Mouse (Mus musculus) limb, embryonic 15.5 days (tissue): ENCODE measurements at regions not wholly inside any gene's neighbourhood (a gene's known extent, or its start where the extent isn't known, plus 50 kb on each side); places are given as distances from the start of the nearest gene placed in this dataset.
"Not testable (repeated sequence)": the region's sequence is repeated elsewhere in the genome, so short reads cannot be mapped to it uniquely, and the experiment has no call there.

Source experiments
- ATAC-seq: fragments of 200-750 bp; cut with Nextera tagmentation; 2 replicates; pipeline ENCODE4 v1.8.0; 2017; ENCODE audit warnings: low read depth, moderate TSS enrichment; ENCODE audit not compliant: insufficient number of reproducible peaks, low FRiP score, low TSS enrichment
- H3K27ac ChIP-seq: fragments of 300-500 bp; sonication (generic); 2 replicates; pipeline ENCODE4 v1.5.1; 2015; ENCODE audit warnings: moderate library complexity, mild to moderate bottlenecking, inconsistent platforms
- H3K27me3 ChIP-seq: fragments of 300-500 bp; sonication (generic); 2 replicates; pipeline ENCODE4 v1.6.1; 2015; ENCODE audit warnings: inconsistent platforms
- H3K36me3 ChIP-seq: fragments of 300-500 bp; sonication (generic); 2 replicates; pipeline ENCODE4 v1.6.1; 2015; ENCODE audit warnings: inconsistent platforms
- H3K4me1 ChIP-seq: fragments of 300-500 bp; sonication (generic); 2 replicates; pipeline ENCODE4 v1.6.1; 2015; ENCODE audit warnings: inconsistent platforms
- H3K4me2 ChIP-seq: fragments of 300-500 bp; sonication (generic); 2 replicates; pipeline ENCODE4 v1.6.1; 2015; ENCODE audit warnings: mild to moderate bottlenecking, inconsistent platforms
- H3K4me3 ChIP-seq: fragments of 300-500 bp; sonication (generic); 2 replicates; pipeline ENCODE4 v1.5.1; 2015; ENCODE audit warnings: mild to moderate bottlenecking, inconsistent platforms
- H3K9ac ChIP-seq: fragments of 300-500 bp; sonication (generic); 2 replicates; pipeline ENCODE4 v1.6.1; 2015; ENCODE audit warnings: inconsistent platforms
- H3K9me3 ChIP-seq: fragments of 300-500 bp; sonication (generic); 2 replicates; pipeline ENCODE4 v1.6.1; 2016; ENCODE audit warnings: inconsistent platforms
- WGBS: fragments of 180-500 bp; shearing (Covaris S2); methylation state at CpG from one replicate; pipeline ENCODE4 v1.1.7; 2015; 5-methylcytosine and 5-hydroxymethylcytosine counted together

GRCm38 (mm10) chr6:101670770-101671169, 293.1 kb upstream of the Pdzrn3 start:
- Histone ChIP-seq H3K27me3 (no peaks in the 10 kb centered on the region), H3K36me3 (no peaks in the 10 kb centered on the region), H3K9me3 (no peaks in the 10 kb centered on the region), H3K9ac (no peak overlapping the region), H3K27ac (no peak overlapping the region), H3K4me2 (no peak overlapping the region), H3K4me1 (no peaks in the 10 kb centered on the region), H3K4me3 (no peak overlapping the region)
- WGBS: 67% methylated on average over 5 of the region's 5 CpGs
- no peak for ATAC-seq

DNA sequence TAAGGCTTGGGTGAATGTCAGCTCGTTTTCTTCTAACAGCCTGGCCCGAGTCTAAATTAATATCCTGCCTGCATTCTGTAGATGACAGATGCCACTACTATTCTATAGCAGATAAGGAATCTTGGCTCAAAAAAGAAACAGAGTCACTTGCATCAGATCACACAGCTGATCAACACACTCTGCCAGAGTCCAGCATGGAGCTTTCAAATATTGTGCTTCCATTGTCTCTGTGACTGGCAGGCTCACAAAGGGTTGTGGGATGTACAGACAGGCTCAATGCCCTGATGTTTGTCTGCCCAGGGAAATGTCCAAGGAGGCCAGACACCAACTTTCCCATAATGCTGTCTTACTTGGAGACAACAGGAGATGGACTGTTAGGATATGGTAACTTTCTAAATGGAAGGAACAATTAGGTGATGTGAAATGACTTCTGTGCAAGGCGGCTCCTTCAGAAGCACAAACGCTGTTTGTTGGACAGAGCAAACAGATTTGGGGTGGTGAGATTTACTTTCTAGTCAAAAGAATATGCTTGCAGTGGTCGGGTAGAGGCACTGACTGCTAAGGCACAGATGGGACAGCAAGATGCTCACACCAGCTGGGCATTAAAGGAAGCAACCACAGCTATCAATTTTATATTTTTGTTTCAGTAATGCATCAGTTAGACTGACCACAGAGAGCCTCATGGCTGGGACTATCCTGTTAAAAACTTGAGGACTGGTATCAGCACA, 291.6 kb upstream of the Pdzrn3 start:
- H3K4me1 ChIP-seq: no peaks in the 10 kb centered on the region
- no peak overlapping the region for H3K4me2 ChIP-seq
- H3K9ac ChIP-seq: no peak overlapping the region
- H3K27ac ChIP-seq: no peak overlapping the region
- H3K9me3 ChIP-seq: no peaks in the 10 kb centered on the region
- ATAC-seq: no peak
- WGBS: 71% methylated on average over 5 of the region's 5 CpGs
- no peaks in the 10 kb centered on the region for H3K36me3 ChIP-seq
- H3K4me3 ChIP-seq: no peak overlapping the region
- H3K27me3 ChIP-seq: no peaks in the 10 kb centered on the region

DNA sequence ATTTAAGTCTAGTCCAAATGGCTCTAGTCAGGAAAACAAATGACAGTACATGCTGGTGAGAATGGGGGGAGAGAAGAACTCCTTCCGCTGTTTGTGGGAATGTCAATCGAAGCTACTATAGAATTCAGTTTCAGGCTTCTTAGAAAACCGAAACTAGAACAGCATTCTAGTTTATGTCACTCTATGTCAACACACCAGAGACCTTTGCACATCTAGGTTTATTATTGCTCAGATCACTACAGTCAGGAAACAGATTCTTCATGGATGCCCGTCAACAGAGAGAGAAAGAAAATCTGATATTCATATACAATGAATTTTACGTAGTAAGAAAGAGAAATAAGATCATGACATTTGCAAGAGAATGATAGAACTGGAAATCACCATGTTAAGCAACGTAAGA, 276.7 kb upstream of the Pdzrn3 start:
- no peak overlapping the region for H3K4me3 ChIP-seq
- H3K36me3 ChIP-seq: no peaks in the 10 kb centered on the region
- no peak overlapping the region for H3K4me2 ChIP-seq
- no peak overlapping the region for H3K27ac ChIP-seq
- H3K4me1 ChIP-seq: no peaks in the 10 kb centered on the region
- no peak overlapping the region for H3K9ac ChIP-seq
- no peak for ATAC-seq
- no peaks in the 10 kb centered on the region for H3K27me3 ChIP-seq
- 90% methylated on average over 6 of the region's 6 CpGs for WGBS
- H3K9me3 ChIP-seq: no peaks in the 10 kb centered on the region

DNA sequence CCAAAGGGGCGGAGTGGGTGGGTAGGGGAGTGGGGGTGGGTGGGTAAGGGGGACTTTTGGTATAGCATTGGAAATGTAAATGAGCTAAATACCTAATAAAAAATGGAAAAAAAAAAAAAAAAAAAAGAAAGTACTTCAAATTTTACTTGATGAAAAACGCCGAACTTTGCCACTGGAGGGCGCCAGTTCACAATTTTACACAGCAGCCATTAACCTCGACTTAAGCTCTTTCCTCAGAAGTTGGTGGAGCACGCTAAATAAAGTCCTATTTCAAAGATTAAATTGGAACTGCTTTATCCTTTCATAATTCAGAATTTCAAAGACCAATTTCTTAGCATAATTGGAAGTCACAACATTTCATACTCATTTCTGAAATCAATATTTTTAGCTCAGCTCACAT, 272.7 kb upstream of the Pdzrn3 start:
- ATAC-seq, H3K27ac ChIP-seq, H3K9me3 ChIP-seq, H3K4me3 ChIP-seq, H3K27me3 ChIP-seq, H3K36me3 ChIP-seq, H3K9ac ChIP-seq, H3K4me2 ChIP-seq, H3K4me1 ChIP-seq: not testable (repeated sequence)
- 8% methylated on average over 5 of the region's 6 CpGs for WGBS

- WGBS: 71% methylated on average over 1 of the region's 1 CpGs
- Histone ChIP-seq H3K4me3 (no peak overlapping the region), H3K9me3 (no peaks in the 10 kb centered on the region), H3K27ac (no peak overlapping the region), H3K27me3 (0 out of 2 replicates have a peak, but pooled peaks cover 3% of the 10 kb centered on the region), H3K4me2 (no peak overlapping the region), H3K36me3 (no peaks in the 10 kb centered on the region), H3K4me1 (no peaks in the 10 kb centered on the region), H3K9ac (no peak overlapping the region)
- no peak for ATAC-seq
Observed at GRCm38 (mm10) chr6:101617295-101617694, 239.6 kb upstream of the Pdzrn3 start.

GRCm38 (mm10) chr6:101616776-101617175, 239.1 kb upstream of the Pdzrn3 start:
- no peak overlapping the region for H3K27ac ChIP-seq
- no peak overlapping the region for H3K4me3 ChIP-seq
- H3K27me3 ChIP-seq: 0 out of 2 replicates have a peak, but pooled peaks cover 3% of the 10 kb centered on the region
- no peaks in the 10 kb centered on the region for H3K36me3 ChIP-seq
- ATAC-seq: no peak
- H3K9me3 ChIP-seq: no peaks in the 10 kb centered on the region
- 21% methylated on average over 3 of the region's 3 CpGs for WGBS
- no peak overlapping the region for H3K4me2 ChIP-seq
- H3K4me1 ChIP-seq: no peaks in the 10 kb centered on the region
- no peak overlapping the region for H3K9ac ChIP-seq

DNA sequence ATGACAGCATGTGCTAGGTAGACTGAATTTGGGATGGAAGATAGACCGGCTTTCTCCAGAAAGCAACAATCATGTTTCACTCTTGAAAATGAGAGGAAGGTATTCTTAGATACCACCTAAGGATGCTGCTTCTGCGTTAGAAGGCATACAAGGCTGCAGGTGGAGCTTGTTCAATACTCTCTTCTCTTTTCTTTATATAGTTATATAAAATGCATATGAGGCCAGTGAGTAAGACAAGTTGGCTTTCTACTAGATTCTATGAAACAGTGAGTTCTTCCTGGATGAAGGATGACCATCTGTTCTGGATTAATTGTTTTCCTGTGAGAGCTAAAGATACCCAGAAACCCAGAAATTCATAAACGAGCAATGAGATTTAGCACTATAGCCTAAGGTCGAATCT, 231.3 kb upstream of the Pdzrn3 start:
- no peaks in the 10 kb centered on the region for H3K27me3 ChIP-seq
- no peak for ATAC-seq
- H3K27ac ChIP-seq: no peak overlapping the region
- no peak overlapping the region for H3K4me2 ChIP-seq
- 78% methylated on average over 4 of the region's 4 CpGs for WGBS
- H3K9ac ChIP-seq: no peak overlapping the region
- H3K9me3 ChIP-seq: no peaks in the 10 kb centered on the region
- H3K4me1 ChIP-seq: no peaks in the 10 kb centered on the region
- H3K4me3 ChIP-seq: no peak overlapping the region
- no peaks in the 10 kb centered on the region for H3K36me3 ChIP-seq

DNA sequence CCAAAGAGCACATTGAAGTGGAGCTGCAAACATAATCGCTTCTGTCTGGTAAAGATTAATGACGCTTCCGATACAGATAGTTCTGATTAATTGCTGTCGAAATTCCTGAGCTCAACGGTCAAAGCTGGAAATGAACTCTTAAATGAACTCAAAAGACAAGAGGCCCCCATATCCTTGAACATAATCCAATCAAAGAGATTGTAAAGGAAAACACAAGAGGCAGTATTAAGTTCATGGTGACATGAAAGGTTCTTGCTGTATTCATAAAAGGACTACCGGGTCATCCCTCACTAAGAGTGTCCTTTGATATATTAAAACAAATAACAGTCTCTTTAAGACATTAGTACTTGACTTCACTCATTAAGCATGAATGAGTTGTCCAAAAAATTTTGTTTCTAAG, 225.4 kb upstream of the Pdzrn3 start:
- no peak overlapping the region for H3K9ac ChIP-seq
- WGBS: 44% methylated on average over 6 of the region's 6 CpGs

GRCm38 (mm10) chr6:101596995-101597394, 219.3 kb upstream of the Pdzrn3 start:
- H3K36me3 ChIP-seq: no peaks in the 10 kb centered on the region
- no peak overlapping the region for H3K4me3 ChIP-seq
- H3K9ac ChIP-seq: no peak overlapping the region
- H3K27ac ChIP-seq: no peak overlapping the region
- no peaks in the 10 kb centered on the region for H3K9me3 ChIP-seq
- no peaks in the 10 kb centered on the region for H3K4me1 ChIP-seq
- H3K27me3 ChIP-seq: no peaks in the 10 kb centered on the region
- H3K4me2 ChIP-seq: no peak overlapping the region
- ATAC-seq: no peak
- WGBS: 87% methylated on average over 2 of the region's 2 CpGs

More for the DNA sequence above, 225.4 kb upstream of the Pdzrn3 start:
- ATAC-seq: no peak
- Histone ChIP-seq H3K9me3 (no peaks in the 10 kb centered on the region), H3K36me3 (no peaks in the 10 kb centered on the region), H3K27ac (no peak overlapping the region), H3K4me2 (no peak overlapping the region), H3K4me3 (no peak overlapping the region), H3K27me3 (no peaks in the 10 kb centered on the region), H3K4me1 (no peaks in the 10 kb centered on the region)

GRCm38 (mm10) chr6:101593782-101594641, 216.3 kb upstream of the Pdzrn3 start:
- no peak overlapping the region for H3K27ac ChIP-seq
- H3K9ac ChIP-seq: no peak overlapping the region
- no peak overlapping the region for H3K4me3 ChIP-seq
- no peak for ATAC-seq
- no peaks in the 10 kb centered on the region for H3K27me3 ChIP-seq
- H3K4me2 ChIP-seq: no peak overlapping the region; the same call in 1 of the 2 replicates
- no peaks in the 10 kb centered on the region for H3K4me1 ChIP-seq
- WGBS: 37% methylated on average over 12 of the region's 12 CpGs
- H3K36me3 ChIP-seq: no peaks in the 10 kb centered on the region
- H3K9me3 ChIP-seq: no peaks in the 10 kb centered on the region

DNA sequence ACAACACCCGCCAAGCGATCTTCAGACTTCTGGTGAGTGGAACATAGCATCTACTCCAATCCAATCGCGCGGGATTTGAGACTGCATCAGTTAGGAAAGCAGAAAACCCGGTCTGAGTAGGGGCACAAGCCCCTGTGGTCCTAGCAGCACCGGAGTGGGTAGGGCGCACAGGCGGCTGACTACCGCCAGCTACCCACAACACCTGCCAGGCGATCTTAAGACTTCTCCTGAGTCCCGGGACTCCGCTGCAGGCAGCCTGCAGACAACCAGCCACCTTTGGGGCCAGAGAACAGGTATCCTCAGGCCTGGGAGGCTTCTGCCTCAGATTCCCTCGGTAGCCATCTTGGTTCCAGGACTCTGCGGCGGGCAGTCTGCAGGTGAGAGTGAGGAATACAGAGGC, 208.2 kb upstream of the Pdzrn3 start:
- Histone ChIP-seq H3K9ac (no peak overlapping the region), H3K4me1 (no peaks in the 10 kb centered on the region), H3K27ac (no peak overlapping the region), H3K36me3 (no peaks in the 10 kb centered on the region), H3K4me2 (no peak overlapping the region), H3K4me3 (no peak overlapping the region), H3K9me3 (no peaks in the 10 kb centered on the region), H3K27me3 (no peaks in the 10 kb centered on the region)
- 80% methylated on average over 16 of the region's 16 CpGs for WGBS
- ATAC-seq: no peak

- 67% methylated on average over 4 of the region's 4 CpGs for WGBS
- H3K9ac ChIP-seq: no peak overlapping the region
- H3K9me3 ChIP-seq: no peaks in the 10 kb centered on the region
- H3K27me3 ChIP-seq: no peaks in the 10 kb centered on the region
- no peaks in the 10 kb centered on the region for H3K36me3 ChIP-seq
- no peak overlapping the region for H3K4me2 ChIP-seq
- H3K4me1 ChIP-seq: no peaks in the 10 kb centered on the region
- no peak overlapping the region for H3K27ac ChIP-seq
- H3K4me3 ChIP-seq: no peak overlapping the region
- ATAC-seq: no peak
Observed at GRCm38 (mm10) chr6:101580824-101581223, 203.1 kb upstream of the Pdzrn3 start.
